Mouse (Mus musculus): ENCODE results near the gene Lrp8. TPM values are rescaled to one million over a fixed set of nuclear protein-coding genes. Genes with fewer than 3 reads are reported as not detected.

The Lrp8 gene
- total RNA-seq (2014; fragmentation: Nextera tagmentation), result 7.4 and 10.9 TPM in 2 replicates
- total RNA-seq (2017), result 4.9 and 5.6 TPM in 2 replicates

GRCm38 (mm10) chr4:107802185-107802449, at the start of gene Lrp8:
Lrp8 (plus strand) TSS chr4:107802261.
- no peak for ATAC-seq (replicated peaks; ENCODE audit: low FRiP score, low TSS enrichment, poor library complexity, severe bottlenecking)

GRCm38 (mm10) chr4:107756222-107756621, 45.8 kb upstream of the Lrp8 start:
- ATAC-seq (replicated peaks; ENCODE audit: low FRiP score, low TSS enrichment, poor library complexity, severe bottlenecking), result no peak

- ATAC-seq (replicated peaks; ENCODE audit: low FRiP score, low TSS enrichment, poor library complexity, severe bottlenecking), result no peak
These were observed 44.3 kb upstream of the Lrp8 start for GRCm38 (mm10) chr4:107757487-107758470.

- ATAC-seq (replicated peaks; ENCODE audit: low FRiP score, low TSS enrichment, poor library complexity, severe bottlenecking), result no peak
These were observed 43.1 kb upstream of the Lrp8 start for GRCm38 (mm10) chr4:107758938-107759337.

GRCm38 (mm10) chr4:107763001-107763400, 39.1 kb upstream of the Lrp8 start:
- ATAC-seq (replicated peaks; ENCODE audit: low FRiP score, low TSS enrichment, poor library complexity, severe bottlenecking), result no peak

GRCm38 (mm10) chr4:107763598-107763997, 38.5 kb upstream of the Lrp8 start:
- no peak for ATAC-seq (replicated peaks; ENCODE audit: low FRiP score, low TSS enrichment, poor library complexity, severe bottlenecking)

- no peak for ATAC-seq (replicated peaks; ENCODE audit: low FRiP score, low TSS enrichment, poor library complexity, severe bottlenecking)
These were observed 36.8 kb upstream of the Lrp8 start for GRCm38 (mm10) chr4:107765196-107765813.

- ATAC-seq (replicated peaks; ENCODE audit: low FRiP score, low TSS enrichment, poor library complexity, severe bottlenecking), result no peak
These were observed 35.9 kb upstream of the Lrp8 start for GRCm38 (mm10) chr4:107766182-107766581.

GRCm38 (mm10) chr4:107772122-107772825, 29.8 kb upstream of the Lrp8 start:
- ATAC-seq (replicated peaks; ENCODE audit: low FRiP score, low TSS enrichment, poor library complexity, severe bottlenecking), result no peak

GRCm38 (mm10) chr4:107774868-107775267, 27.2 kb upstream of the Lrp8 start:
- no peak for ATAC-seq (replicated peaks; ENCODE audit: low FRiP score, low TSS enrichment, poor library complexity, severe bottlenecking)

GRCm38 (mm10) chr4:107775672-107776071, 26.4 kb upstream of the Lrp8 start:
- no peak for ATAC-seq (replicated peaks; ENCODE audit: low FRiP score, low TSS enrichment, poor library complexity, severe bottlenecking)

GRCm38 (mm10) chr4:107776990-107777673, 24.9 kb upstream of the Lrp8 start:
- ATAC-seq (replicated peaks; ENCODE audit: low FRiP score, low TSS enrichment, poor library complexity, severe bottlenecking), result no peak

- ATAC-seq (replicated peaks; ENCODE audit: low FRiP score, low TSS enrichment, poor library complexity, severe bottlenecking), result no peak
These were observed 18.5 kb upstream of the Lrp8 start for GRCm38 (mm10) chr4:107783541-107783940.

GRCm38 (mm10) chr4:107788841-107789240, 13.2 kb upstream of the Lrp8 start:
- ATAC-seq (replicated peaks; ENCODE audit: low FRiP score, low TSS enrichment, poor library complexity, severe bottlenecking), result no peak

- no peak for ATAC-seq (replicated peaks; ENCODE audit: low FRiP score, low TSS enrichment, poor library complexity, severe bottlenecking)
These were observed 1.3 kb upstream of the Lrp8 start for GRCm38 (mm10) chr4:107800801-107801200.

GRCm38 (mm10) chr4:107801366-107802184, 486 bp upstream of the Lrp8 start:
- ATAC-seq (replicated peaks; ENCODE audit: low FRiP score, low TSS enrichment, poor library complexity, severe bottlenecking), result peak; percentile 58

- ATAC-seq (replicated peaks; ENCODE audit: low FRiP score, low TSS enrichment, poor library complexity, severe bottlenecking), result no peak
These were observed 630 bp downstream of the Lrp8 start for GRCm38 (mm10) chr4:107802450-107803331.
